Comparison of ENCODE assay signal across 9 mouse cellular contexts in genomic region chr19:4309776-4310185, GRCm38 (mm10). TPM values are rescaled to one million over a fixed set of nuclear protein-coding genes. Genes with fewer than 3 reads are reported as not detected.
A peak's percentile ranks its signal among the peaks of the same experiment; 100 is the strongest.
DNase-seq lines count a peak whose midpoint lies in the region; ATAC-seq and TF ChIP-seq lines count a peak whose summit lies in the region.
"Had no signal": no experiment of that assay in that cellular context is flagged by ENCODE, and none has a peak within 500 bp of the region (broad histone marks: within the 10 kb centered on the region; RNA-seq: fewer than 3 reads in every experiment).

No protein-coding gene starts in this region.

- H3K9me3 ChIP-seq in liver, embryonic 11.5 days (ENCODE audit: control insufficient read depth, low read length) = no peaks in the 10 kb centered on the region
- H3K9me3 ChIP-seq: neural tube, embryonic 13.5 days had no signal

- no peaks in the 10 kb centered on the region for H3K36me3 ChIP-seq in liver, adult 2 months (ENCODE audit: control insufficient read depth, insufficient read depth, low read length)
- H3K36me3 ChIP-seq in liver, embryonic 11.5 days (ENCODE audit: control insufficient read depth, insufficient read depth, low read length) = no peaks in the 10 kb centered on the region

- no peak overlapping the region for H3K4me3 ChIP-seq in liver, adult 2 months (ENCODE audit: insufficient read depth, low read depth, low read length)
- H3K4me3 ChIP-seq in liver, embryonic 11.5 days (ENCODE audit: low read depth, low read length) = no peak overlapping the region
- H3K4me3 ChIP-seq: neural tube, embryonic 13.5 days had no signal

- intact Hi-C loops in left cerebral cortex, postnatal 14 days (cut with DNase I) = no loop called here

- no peak overlapping the region for H3K9ac ChIP-seq in liver, adult 2 months (ENCODE audit: low read depth, low read length)
- no peak overlapping the region for H3K9ac ChIP-seq in liver, embryonic 11.5 days (ENCODE audit: low read depth, low read length)
- H3K9ac ChIP-seq: neural tube, embryonic 13.5 days had no signal

- no peaks in the 10 kb centered on the region for H3K27me3 ChIP-seq in liver, adult 2 months (ENCODE audit: control insufficient read depth, insufficient read depth, low read length)
- no peaks in the 10 kb centered on the region for H3K27me3 ChIP-seq in liver, embryonic 11.5 days (replicated peaks; ENCODE audit: control insufficient read depth, insufficient read depth, low read length)
- H3K27me3 ChIP-seq: neural tube, embryonic 13.5 days had no signal

- peaks cover 11% of the 10 kb centered on the region for H3K79me2 ChIP-seq in liver, adult 2 months (ENCODE audit: control insufficient read depth, insufficient read depth, low read length)

- TF ChIP-seq CTCF in liver, adult 2 months (IDR thresholded peaks at IDR 0.05; ENCODE audit: low read depth, low read length) = peak; percentile 75

- no peak for ATAC-seq in liver, embryonic 11.5 days (replicated peaks; ENCODE audit: low FRiP score)
- peak; percentile 53 for ATAC-seq in granulocyte monocyte progenitor cell, adult 5-6 weeks (replicated peaks; ENCODE audit: poor library complexity, severe bottlenecking)
- peak; percentile 74 for ATAC-seq in neutrophil, adult 5-6 weeks (ENCODE audit: extremely low read depth, insufficient number of reproducible peaks, low FRiP score, poor library complexity, severe bottlenecking)

- TF ChIP-seq POLR2A in liver, adult 2 months (IDR thresholded peaks at IDR 0.05; ENCODE audit: extremely low read depth, insufficient read depth, low read length) = no peak

- DNase-seq in liver, adult 2 months (ENCODE audit: extremely low read depth, low read depth, low spot score) = no peak
- DNase-seq in liver, embryonic 11.5 days (ENCODE audit: low spot score) = no peak
- peak; percentile 58 for DNase-seq in Muller cell, postnatal 12 days (ENCODE audit: inconsistent ontology term)
- peak; percentile 63 to 69 for DNase-seq in cerebellum, postnatal 36 days
- DNase-seq in left cerebral cortex, postnatal 14 days (ENCODE audit: low spot score in 2 of 2) = peak; percentile 67 to 76
- DNase-seq in ovary, adult 18-20 months (ENCODE audit: low spot score) = no peak

- H3K4me1 ChIP-seq in liver, adult 2 months (ENCODE audit: control insufficient read depth, insufficient read depth, low read length) = peaks cover 4% of the 10 kb centered on the region; the same call in 1 of the 2 replicates
- peaks cover 5% of the 10 kb centered on the region for H3K4me1 ChIP-seq in liver, embryonic 11.5 days (replicated peaks; ENCODE audit: control insufficient read depth, insufficient read depth, low read length)

- H3K4me2 ChIP-seq in liver, embryonic 11.5 days = no peak overlapping the region
- H3K4me2 ChIP-seq: neural tube, embryonic 13.5 days had no signal

- H3K27ac ChIP-seq in liver, adult 2 months (replicated peaks; ENCODE audit: insufficient read depth, low read depth, low read length) = no peak overlapping the region
- H3K27ac ChIP-seq in liver, embryonic 11.5 days (ENCODE audit: low read depth, low read length) = no peak overlapping the region
- H3K27ac ChIP-seq: neural tube, embryonic 13.5 days had no signal

RNA-seq across cellular contexts. Expression of gene Grk2, which starts 3.8 kb away (rescaled TPM):
- total RNA-seq in liver, adult 2 months (2014; rRNA removed) = 11.3 and 16.4 TPM in 2 replicates
- 23.4 and 30.3 TPM in 2 replicates for polyA plus RNA-seq in liver, adult 2 months (2012; rRNA removed)
- polyA plus RNA-seq in liver, embryonic 11.5 days (2014; fragmentation: Nextera tagmentation; extraction: Ambion mirVana) = 22.1 and 23.1 TPM in 2 replicates
- total RNA-seq in granulocyte monocyte progenitor cell, adult 5-6 weeks (2014; fragmentation: Nextera tagmentation) = 179 and 198 TPM in 2 replicates
- total RNA-seq in granulocyte monocyte progenitor cell, adult 5-6 weeks (2017) = 133 and 181 TPM in 2 replicates
- total RNA-seq in left cerebral cortex, postnatal 14 days (2021) = 100 to 1,000 TPM; 165 to 173 TPM
- 692 and 849 TPM in 2 replicates for total RNA-seq in neutrophil, adult 5-6 weeks (2017)

RNA-seq across cellular contexts. Expression of gene Ankrd13d, which starts 26.8 kb away (rescaled TPM):
- total RNA-seq in liver, adult 2 months (2014; rRNA removed) = 0.40 and 0.46 TPM in 2 replicates
- polyA plus RNA-seq in liver, adult 2 months (2012; rRNA removed) = 0.27 and 0.60 TPM in 2 replicates
- polyA plus RNA-seq in liver, embryonic 11.5 days (2014; fragmentation: Nextera tagmentation; extraction: Ambion mirVana) = 2.9 and 3.2 TPM in 2 replicates
- total RNA-seq in granulocyte monocyte progenitor cell, adult 5-6 weeks (2014; fragmentation: Nextera tagmentation) = 6.8 and 7.2 TPM in 2 replicates
- 1.6 and 3.9 TPM in 2 replicates for total RNA-seq in granulocyte monocyte progenitor cell, adult 5-6 weeks (2017)
- 10 to 100 TPM; 84.5 to 84.9 TPM for total RNA-seq in left cerebral cortex, postnatal 14 days (2021)
- 36.3 and 49.8 TPM in 2 replicates for total RNA-seq in neutrophil, adult 5-6 weeks (2017)

RNA-seq across cellular contexts. Expression of gene Ssh3, which starts 40.8 kb away (rescaled TPM):
- 11.5 and 12.1 TPM in 2 replicates for total RNA-seq in liver, adult 2 months (2014; rRNA removed)
- 15.3 and 29.2 TPM in 2 replicates for polyA plus RNA-seq in liver, adult 2 months (2012; rRNA removed)
- 3.2 and 3.3 TPM in 2 replicates for polyA plus RNA-seq in liver, embryonic 11.5 days (2014; fragmentation: Nextera tagmentation; extraction: Ambion mirVana)
- 17.7 and 25.9 TPM in 2 replicates for total RNA-seq in granulocyte monocyte progenitor cell, adult 5-6 weeks (2014; fragmentation: Nextera tagmentation)
- total RNA-seq in granulocyte monocyte progenitor cell, adult 5-6 weeks (2017) = 10.8 and 22.0 TPM in 2 replicates
- total RNA-seq in left cerebral cortex, postnatal 14 days (2021) = 10 to 100 TPM; 44.5 to 52.4 TPM
- 48.0 and 59.8 TPM in 2 replicates for total RNA-seq in neutrophil, adult 5-6 weeks (2017)

Comparison
In these comparisons a context has a peak if more than half of its experiments do, and no peak if none do; other contexts are left out.
1. DNase-seq: peak in Muller cell, postnatal 12 days (single experiment), cerebellum, postnatal 36 days (2 of 2) and left cerebral cortex, postnatal 14 days (2 of 2); none in liver, adult 2 months (single experiment), liver, embryonic 11.5 days (single experiment) and ovary, adult 18-20 months (single experiment).